Mouse (Mus musculus): ENCODE data around the gene Pde4d.

Gene Pde4d

DNA sequence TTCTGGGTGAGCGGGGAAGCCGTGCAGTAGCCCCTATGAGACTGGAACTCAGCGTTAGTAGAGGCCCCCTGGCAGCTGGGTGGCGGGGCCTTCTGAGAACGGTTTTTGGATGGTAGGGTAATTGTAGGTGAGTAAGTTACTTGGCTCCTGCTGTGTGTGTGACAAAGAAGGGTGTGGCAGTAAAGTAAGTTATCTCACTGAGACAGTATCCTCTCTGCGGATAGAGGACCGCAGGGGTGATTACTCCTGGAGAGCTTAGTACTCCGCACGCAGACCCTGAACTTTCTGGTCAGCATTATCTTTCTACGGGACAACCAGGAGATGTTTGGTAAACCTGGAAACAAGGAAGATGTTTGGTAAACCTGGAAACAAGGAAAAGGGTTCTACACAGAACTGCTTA, 1233.3 kb downstream of the Pde4d start:
- in situ Hi-C loops (cut with MboI, MseI), result no loop called here

DNA sequence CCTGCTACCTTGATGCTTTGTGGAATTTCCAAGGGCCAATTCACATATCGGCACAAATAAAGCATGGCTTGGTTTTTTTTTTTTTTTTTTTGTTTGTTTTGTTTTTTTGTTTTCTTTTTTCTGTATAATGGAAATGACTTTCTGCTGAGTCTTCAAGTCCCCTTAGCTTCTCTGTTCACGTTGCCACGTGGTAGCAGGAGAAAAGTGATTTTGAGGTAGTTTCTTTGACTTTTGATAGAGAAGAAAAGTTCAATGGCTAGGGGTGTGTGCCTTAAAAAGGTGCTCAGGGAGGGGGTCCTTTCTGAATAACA, 1235.2 kb downstream of the Pde4d start:
- in situ Hi-C loops (cut with MboI, MseI), result no loop called here

DNA sequence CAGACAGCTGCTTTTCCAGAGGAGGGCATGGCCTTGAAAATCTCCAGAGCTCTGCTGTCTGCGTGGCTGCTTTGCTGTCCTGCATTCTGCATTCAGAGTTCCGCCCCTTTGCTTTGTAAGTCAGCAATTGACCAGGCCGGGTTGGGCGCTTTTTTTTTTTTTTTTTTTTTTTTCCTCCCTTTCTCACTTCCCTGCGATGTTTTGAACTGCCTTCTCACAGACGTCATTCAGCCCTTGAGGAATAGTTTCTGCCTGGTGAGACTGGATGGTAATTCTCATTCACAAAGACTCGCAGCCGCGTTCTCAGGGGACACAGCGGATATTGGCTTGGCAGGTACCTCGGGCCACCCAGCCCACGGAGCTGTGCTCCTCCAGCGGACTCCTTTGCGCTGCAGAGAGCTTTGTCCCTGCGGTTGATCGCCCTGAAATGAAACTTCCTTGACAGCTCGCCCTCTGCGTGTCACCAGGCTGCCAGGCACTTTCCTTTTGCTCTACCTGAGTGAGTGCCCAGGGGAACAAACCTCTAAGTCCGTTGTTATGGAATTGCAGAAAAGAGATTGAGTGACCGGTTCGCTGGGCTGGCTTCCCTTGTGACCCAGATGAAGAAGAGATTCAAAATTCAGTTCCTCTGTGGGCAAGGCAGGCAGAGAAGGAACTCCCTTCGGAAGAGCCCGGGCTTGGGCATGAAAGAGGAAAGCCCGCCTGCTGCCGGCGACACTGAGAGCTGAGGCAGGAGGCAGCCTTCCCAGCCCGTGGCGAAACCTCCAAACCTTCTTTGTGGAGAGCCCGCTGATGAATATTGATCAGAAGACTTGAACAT, 1235.8 kb downstream of the Pde4d start:
- in situ Hi-C loops (cut with MboI, MseI), result no loop called here

DNA sequence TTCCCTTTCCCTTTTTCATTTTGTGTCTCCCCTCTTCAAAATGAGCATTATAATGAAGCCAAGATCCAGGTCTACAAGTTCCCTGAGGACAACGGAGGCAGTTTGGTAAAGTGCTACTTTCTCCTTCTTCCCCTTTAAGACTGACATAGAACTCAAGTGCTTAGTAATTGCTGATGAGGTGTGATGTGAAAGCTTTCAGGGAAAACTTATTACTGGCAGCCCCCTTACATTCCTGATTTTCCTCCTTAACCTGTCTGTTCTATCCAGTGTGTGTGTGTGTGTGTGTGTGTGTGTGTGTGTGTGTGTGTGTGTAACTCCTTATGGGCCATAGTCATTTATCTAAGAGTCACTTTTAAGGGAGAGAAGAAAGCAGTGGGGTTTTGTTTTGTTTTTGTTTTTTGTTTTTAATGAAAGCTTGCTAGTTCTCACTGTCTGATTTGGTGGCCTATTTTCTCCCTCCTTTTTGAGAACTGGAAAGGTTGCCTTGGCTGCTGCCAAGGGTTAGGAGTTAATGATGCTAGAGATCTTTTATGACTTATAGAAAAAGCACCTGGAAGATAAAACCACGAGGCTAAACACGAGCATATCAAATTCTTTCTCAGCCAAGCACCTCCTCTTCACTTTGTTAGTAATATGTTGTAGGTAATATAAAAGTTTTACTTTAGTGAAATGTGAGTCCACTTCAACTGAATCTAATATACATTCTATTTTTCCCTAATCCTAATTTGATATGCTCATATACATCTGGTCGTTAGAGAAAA, 1236.5 kb downstream of the Pde4d start:
- in situ Hi-C loops (cut with MboI, MseI), result no loop called here

DNA sequence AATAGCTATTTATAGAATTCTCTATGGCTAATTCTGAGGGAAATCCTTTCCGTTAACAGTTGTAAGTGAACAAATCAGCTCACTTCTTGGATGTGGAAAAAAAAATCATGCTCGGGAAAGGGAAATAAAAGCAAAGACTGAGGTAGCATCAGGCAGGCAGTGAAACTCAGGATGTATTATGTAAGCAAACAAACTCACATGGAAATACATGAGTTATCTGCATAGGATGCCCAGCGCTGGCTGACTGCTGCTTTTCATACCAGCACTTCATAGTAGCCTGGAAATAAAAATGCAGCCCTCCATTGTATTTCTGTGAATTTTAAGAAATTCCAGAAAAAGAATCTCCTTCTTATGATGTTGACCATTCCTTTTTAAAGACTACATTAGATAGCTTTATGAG, 1237.2 kb downstream of the Pde4d start:
- in situ Hi-C loops (cut with MboI, MseI), result no loop called here

DNA sequence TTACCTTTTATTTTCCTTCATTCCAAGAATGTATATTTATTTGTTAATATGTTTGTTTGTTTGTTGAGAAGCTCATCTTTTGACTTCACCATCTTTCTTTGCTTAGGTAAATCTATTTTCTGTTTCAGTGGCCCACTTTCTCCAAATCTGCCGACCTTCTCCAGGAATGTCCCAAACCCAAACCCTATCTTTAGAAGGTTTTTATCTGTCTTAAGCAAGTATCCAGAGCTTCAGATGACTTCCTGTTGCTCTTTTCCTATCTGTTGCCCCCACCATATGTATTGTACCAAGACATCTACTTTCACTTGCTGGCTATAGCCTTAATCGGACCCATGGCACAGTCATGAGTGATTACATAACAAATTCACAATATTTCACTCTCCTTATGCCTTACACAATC, 1238.4 kb downstream of the Pde4d start:
- in situ Hi-C loops (cut with MboI, MseI), result no loop called here

DNA sequence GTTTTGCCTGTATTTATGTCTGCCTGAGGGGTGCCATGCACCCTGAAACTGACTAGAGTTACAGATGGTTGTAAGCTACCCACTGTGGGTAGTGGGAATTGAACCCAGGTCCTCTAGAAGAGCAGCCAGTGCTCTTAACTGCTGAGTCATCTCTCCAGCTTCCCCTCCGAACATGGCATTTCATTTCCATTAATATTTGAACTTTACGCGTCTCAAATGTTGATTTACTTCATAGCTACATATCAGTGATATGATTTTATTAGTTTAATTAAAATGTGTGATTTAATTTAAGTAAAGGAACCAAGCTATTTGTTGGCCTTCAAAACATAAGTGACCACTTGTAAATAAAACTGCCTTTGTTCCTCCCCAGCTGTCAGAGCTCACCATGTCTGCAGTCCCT, 1239.4 kb downstream of the Pde4d start:
- in situ Hi-C loops (cut with MboI, MseI), result no loop called here

DNA sequence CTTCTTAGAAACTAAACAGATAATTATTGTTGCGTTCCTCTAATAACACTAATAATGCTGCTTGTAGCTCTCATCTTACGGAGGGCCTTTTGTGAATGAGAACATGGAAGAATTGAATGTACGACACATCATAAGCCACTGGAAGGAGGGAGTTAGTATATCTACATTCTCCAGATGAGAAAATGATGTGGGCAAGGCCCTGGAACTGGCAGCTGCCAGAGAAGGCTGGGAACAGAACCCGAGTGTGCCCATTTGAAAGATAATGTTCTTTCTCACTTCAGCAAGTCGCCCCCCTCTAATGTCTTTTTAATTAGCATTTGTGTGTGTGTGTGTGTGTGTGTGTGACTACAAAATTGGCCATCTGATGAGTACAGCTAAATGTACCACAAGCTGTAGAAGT, 1240.8 kb downstream of the Pde4d start:
- in situ Hi-C loops (cut with MboI, MseI), result no loop called here

DNA sequence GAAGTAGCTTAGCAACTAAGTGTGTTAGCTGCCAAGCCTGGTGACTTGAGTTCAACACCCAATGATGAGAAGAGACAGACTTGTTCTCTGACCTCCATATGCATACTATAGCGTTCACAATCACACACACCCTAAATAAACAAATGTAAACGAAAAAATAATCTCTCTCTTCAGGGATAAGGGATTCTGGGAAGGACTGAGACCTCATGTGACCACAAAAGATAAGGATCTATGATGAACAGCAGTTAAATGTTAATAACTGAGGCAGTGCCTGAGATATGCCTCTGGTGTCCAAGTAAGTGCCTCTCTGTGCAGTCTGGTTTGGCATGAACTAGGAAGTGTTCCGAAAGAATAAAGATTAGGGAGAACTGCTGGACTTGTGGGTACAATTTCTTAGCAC, 1243.1 kb downstream of the Pde4d start:
- in situ Hi-C loops (cut with MboI, MseI), result no loop called here

DNA sequence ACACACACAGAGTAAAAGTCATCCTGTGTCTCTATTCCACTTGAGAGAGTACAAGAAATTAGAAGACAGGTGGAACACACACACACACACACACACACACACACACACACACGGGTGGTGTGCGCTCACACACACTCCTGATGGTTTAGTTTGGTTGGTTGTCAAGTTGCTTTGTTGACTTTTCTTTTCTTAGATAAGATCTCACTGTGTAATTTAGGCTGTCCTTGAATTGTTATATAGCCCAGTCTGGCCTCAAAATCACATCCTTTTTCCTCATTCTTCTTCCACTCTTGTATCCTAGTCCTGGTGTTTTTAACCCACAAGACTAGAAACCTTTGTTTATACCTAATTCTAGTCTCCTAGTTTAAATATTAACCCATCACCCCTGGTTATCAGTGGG, 1244.0 kb downstream of the Pde4d start:
- in situ Hi-C loops (cut with MboI, MseI), result no loop called here

DNA sequence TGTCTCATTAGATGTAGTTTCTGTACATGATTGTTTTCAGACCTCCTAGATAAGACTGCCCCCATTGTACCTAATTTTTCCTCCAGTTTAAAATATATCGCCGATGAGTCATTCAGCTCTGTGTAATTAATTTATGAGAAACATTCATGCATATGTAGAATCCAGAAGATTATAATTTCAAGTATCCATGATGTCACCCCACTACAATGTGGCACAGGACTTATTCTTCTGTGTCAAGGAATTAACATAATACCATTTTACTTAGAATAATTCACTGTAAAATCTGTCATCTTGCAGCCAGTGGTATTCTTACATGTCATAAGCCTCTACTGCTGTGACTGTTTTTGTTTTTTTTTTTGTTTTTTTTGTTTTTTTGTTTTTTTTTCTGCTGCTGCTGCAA, 1244.5 kb downstream of the Pde4d start:
- in situ Hi-C loops (cut with MboI, MseI), result no loop called here

DNA sequence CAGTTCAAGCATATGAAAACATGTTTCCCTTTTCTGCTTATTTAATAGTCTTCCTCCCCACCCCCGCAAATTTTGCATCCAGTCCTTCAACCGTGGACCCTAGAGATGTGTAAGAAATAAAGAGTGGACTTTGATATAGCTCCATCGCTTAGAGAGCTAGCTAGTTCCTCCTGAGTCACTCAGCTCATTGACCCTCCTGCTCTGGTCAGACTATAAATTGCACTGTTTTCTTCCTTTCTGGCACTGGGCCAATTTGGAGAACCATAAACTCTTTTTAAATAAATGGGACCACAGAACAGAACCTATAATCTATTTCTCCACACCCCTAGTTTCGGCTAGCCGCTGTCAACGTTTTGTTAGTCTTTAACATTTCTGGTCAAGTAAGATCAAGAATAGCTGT, 1245.3 kb downstream of the Pde4d start:
- in situ Hi-C loops (cut with MboI, MseI), result no loop called here

DNA sequence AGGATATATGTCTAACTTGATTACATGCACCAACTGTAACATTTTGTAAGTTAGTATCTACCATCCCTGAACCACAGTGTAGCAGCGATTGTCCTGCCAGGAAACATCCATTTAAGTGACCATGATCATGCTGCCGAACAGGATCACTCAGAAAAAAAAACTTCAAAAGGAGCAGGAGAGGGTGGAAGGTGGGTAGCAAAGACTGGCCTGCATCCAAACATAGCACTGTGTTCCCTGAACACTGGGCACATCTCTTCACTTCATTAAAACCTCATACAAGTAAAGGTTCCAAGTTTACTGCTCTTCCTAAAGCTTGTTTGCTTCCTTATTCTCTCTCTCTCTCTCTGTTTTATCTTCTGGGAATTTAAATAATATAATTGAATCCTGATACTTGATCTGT, 1256.4 kb downstream of the Pde4d start:
- in situ Hi-C loops (cut with MboI, MseI), result no loop called here

DNA sequence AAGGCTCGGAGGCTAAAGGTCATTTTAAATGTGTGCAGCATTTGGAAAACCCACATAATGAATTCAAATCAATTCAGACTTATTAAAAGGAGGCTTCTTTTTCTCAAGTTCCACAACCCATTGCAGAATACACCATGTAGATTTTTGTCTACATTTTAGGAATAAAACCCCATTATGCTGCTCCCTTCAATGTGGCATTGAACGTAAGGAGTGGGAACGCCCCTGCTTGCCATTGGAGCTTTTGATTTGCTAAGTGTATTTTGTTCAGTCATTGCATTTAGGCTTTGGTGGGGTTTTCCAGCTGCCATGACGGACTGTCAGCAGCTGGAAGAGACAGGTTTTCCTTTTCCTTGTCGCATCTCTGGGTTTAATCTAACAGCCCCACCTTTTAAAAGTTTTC, 1256.8 kb downstream of the Pde4d start:
- in situ Hi-C loops (cut with MboI, MseI), result no loop called here

DNA sequence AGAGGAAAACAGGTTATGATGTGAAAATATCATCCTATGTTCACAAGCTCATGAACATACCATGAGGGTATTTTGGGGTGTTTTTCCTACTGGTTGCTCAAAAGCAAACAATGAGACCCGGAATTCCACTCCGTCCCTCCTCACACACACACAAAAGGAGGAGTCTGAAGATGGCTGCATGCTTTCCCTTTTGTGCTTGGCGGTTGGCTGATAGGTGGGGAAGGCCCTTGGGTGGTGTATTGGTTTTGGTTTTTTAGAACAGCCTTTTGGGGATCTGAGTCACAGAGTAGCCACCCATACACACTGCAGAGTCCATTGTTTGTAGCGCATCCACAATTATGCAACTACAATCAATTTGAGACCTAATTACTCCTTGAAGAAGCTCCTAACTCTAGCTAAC, 1257.4 kb downstream of the Pde4d start:
- in situ Hi-C loops (cut with MboI, MseI), result no loop called here

DNA sequence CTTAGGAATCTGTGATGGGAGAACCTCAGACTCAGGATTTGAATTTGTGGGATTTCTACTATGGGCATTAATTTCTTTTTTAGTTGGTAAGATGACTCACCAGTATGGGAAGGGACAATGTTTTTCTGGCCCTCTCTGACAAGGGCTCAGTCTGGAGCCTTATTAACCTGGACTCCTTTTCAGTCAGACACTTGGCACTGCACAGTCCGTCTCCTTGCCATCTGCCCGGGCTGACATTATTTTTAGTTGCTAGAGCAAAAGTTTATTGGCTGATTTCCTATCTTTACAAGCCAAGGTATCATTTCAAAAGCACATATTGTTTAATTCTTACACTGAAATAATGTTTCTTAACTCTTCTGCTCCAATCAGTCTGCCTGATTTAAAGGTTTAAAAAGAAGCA, 1258.6 kb downstream of the Pde4d start:
- in situ Hi-C loops (cut with MboI, MseI), result no loop called here

DNA sequence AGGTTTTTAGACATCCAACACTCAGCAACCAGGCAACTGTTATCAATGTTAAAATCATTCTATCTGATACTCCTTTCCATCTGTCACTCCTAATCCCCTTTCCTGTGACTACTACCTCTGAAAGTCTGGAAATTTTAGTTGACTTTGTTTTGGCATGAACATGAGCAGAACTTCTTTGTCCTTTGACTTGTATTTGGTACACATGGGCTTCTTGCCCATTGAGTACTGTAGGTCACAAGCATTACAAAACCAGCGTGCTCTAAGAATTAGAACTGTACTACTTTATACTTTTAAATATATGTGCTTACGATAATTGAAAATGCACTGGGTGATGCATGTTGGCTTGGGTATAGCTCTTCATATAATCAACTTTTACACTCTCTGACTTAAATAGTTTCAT, 1264.8 kb downstream of the Pde4d start:
- in situ Hi-C loops (cut with MboI, MseI), result no loop called here

DNA sequence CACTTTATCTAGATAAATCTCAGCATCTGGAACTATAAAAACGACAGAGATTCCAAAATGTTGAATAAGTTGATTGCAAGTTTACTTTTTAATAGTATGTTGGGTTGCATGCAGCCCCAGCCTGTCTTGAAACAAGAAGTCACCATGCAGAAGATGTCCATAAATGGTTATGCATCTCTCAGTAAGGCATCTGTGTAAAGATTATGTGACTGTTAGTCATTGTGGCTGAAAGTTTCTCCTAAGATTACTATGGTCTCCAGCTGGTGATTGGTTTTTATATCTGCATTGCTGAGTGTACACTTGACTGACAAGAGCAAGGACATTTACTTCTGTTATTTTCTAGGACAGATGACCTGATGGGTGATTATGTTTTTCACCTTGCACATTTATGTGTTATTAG, 1265.6 kb downstream of the Pde4d start:
- in situ Hi-C loops (cut with MboI, MseI), result no loop called here

DNA sequence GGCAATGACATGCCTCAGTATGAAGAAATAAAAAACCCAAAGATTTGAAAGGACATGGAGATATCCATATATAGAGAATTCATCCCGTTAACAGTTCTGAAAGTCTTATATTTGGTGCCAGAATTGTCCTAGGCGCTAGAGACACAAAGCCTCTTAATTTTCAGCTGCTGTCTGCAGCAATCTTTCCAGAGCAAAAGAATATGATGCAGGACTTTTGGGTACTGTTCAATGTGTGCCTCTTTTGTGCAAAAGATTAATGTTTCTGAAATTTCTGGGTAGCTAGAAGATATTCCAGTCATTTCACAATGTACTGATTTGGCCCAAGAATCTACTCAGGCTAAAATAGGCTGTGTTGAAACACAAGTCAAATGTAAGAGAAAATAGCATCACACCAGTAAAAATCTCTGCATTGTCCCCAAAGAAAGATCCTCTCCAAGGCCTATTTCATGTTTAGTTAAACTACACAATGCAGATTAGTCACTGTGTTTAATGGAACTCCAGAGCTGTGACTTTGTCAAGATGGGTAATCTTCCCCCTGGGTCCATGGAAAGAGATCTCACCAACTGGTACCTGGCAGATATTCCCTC, 1270.5 kb downstream of the Pde4d start:
- in situ Hi-C loops (cut with MboI, MseI), result no loop called here

DNA sequence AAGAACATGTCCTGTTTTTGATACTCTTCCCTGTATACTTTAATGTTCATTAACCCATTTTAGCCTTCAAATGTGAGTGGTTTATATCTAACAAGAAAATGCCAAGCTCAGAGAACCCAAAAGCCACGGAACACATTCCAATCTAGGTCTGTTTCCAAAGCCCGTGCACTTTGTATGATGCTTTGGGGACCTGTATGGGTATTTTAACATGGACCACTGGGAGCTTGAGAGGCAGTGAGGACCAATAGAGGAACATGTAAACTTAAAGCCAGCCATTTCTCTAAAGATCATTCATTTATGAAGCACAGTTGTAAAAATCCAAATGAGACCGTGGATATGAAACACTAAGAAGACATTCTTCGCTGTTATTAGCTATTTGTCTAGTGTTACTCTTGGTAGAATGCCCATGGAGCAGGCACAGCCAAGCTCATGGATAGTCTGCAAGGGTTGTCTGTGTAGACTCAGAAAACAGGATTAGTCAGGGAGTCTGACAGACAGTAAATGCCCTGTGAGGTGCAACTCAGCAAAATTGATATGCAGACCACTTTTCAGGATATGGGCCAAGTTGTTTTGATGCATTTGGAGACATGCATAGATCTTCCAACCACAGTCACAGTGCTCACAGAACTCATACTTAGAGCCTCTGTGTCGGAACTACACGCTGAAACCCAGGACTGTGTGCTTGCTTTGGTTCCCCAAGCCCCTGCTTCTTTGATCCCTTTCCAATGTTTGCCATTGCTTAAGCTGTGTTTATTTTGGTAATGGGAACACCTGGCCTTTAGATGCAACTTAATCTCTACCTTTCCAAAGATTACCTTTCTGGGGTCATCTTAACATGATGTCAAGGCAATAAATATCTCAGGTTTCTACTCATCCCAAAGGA, 1272.7 kb downstream of the Pde4d start:
- in situ Hi-C loops (cut with MboI, MseI), result no loop called here

DNA sequence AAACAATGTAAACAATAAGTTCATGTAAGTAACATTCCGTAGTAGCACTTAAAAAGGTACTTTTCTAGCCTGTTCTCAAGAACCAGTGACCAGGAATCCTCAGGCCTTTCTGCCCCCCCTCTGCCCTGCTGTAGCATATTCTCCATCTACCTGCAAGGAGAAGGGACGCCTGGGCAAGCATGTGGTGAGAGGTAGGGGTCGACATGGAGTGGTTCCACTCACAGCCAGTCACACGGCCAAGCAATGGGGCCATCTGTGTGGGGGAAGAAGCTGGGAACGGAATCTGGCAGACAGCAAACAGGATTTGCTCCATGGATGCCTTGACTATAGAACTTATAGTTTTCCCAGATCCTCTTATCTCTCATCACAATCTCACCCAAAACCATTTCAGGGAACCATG, 1277.6 kb downstream of the Pde4d start:
- in situ Hi-C loops (cut with MboI, MseI), result loop anchor here (25.0 kb wide), 1 partner anchor 490 kb away; no protein-coding TSS in a partner anchor

DNA sequence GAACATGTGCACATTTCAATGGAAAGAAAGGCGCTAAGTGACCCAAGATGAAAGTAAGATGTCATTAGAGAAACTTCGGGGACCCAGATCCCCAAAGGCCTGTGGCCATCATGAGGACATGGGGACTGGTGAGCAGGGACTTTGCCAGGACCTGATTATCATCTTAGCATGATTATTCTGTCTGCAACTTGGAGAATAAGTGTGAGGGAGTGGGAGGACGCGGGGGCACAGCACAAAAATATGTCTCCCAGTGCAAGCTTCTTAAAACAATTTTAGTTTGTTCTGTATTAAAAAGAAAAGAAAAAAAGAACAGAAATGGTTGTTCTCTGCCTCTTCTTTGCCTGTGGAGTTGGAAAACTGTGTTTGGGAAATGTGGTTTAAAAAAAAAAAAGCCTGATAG, 1279.9 kb downstream of the Pde4d start:
- in situ Hi-C loops (cut with MboI, MseI), result loop anchor here (25.0 kb wide), 1 partner anchor 492 kb away; no protein-coding TSS in a partner anchor
